In the genomic region with DNA sequence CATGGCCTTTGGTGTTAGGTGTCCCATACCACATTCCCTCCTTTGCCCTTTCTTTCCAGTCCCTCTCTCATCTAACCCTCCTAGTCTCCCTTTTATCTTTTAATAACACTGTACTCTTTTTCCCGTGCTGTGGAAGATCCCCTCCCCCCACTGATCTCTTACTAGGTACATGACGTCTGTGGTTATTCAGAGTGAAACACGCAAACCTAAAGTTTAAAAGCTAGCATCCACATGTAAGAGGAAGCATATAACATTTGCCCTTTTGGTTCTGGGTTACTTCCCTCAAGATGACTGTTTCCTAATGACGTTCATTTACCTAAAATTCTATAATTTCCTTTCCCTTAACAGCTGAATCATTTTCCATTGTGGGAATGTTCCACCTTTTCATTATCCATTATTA, we compare ENCODE assay signal across 20 mouse cellular contexts.
"Had no signal": no experiment of that assay in that cellular context is flagged by ENCODE, and none has a peak within 500 bp of the region (broad histone marks: within the 10 kb centered on the region; RNA-seq: fewer than 3 reads in every experiment).

No protein-coding gene starts in this region.

- H3K36me3 ChIP-seq: kidney, embryonic 15.5 days; liver, embryonic 13.5 days had no signal

- H3K27ac ChIP-seq: kidney, embryonic 15.5 days; left cerebral cortex, adult 2 months; limb, embryonic 12.5 days; limb, embryonic 15.5 days; liver, embryonic 13.5 days; midbrain, embryonic 13.5 days; stomach, postnatal 0 days had no signal

- H3K4me1 ChIP-seq: kidney, embryonic 15.5 days; limb, embryonic 12.5 days; limb, embryonic 15.5 days; liver, embryonic 13.5 days had no signal

- H3K9ac ChIP-seq: kidney, embryonic 15.5 days; limb, embryonic 12.5 days; limb, embryonic 15.5 days; liver, embryonic 13.5 days; midbrain, embryonic 13.5 days had no signal

- H3K9me3 ChIP-seq: kidney, embryonic 15.5 days; limb, embryonic 12.5 days; limb, embryonic 15.5 days; liver, embryonic 13.5 days; midbrain, embryonic 13.5 days had no signal

- H3K4me3 ChIP-seq: kidney, embryonic 15.5 days; left cerebral cortex, adult 2 months; limb, embryonic 12.5 days; limb, embryonic 15.5 days; liver, embryonic 13.5 days; midbrain, embryonic 13.5 days had no signal

- H3K27me3 ChIP-seq: kidney, embryonic 15.5 days; limb, embryonic 12.5 days; limb, embryonic 15.5 days; liver, embryonic 13.5 days; midbrain, embryonic 13.5 days had no signal

- ATAC-seq: midbrain, embryonic 13.5 days; midbrain, embryonic 16.5 days had no signal

- H3K4me2 ChIP-seq: kidney, embryonic 15.5 days; limb, embryonic 12.5 days; limb, embryonic 15.5 days; liver, embryonic 13.5 days; midbrain, embryonic 13.5 days had no signal

- DNase-seq: kidney, adult 11 months; kidney, postnatal 10 days; layer of hippocampus, postnatal 36 days; left cerebral cortex, postnatal 4 days; liver, embryonic 13.5 days; lung, adult 2 months; lung, postnatal 14 days; lung, postnatal 4 days; right cerebral cortex, postnatal 14 days; right cerebral cortex, postnatal 4 days; thymus, adult 2 months; thymus, postnatal 14 days; thymus, postnatal 4 days had no signal
